Mouse (Mus musculus): Measurements from ENCODE around the gene Defb29. TPM values are rescaled to one million over a fixed set of nuclear protein-coding genes. Genes with fewer than 3 reads are reported as not detected.

Gene Defb29
- polyA plus RNA-seq (2016; fragmentation: Nextera tagmentation; extraction: Ambion mirVana) = not detected in 2 replicates

DNA sequence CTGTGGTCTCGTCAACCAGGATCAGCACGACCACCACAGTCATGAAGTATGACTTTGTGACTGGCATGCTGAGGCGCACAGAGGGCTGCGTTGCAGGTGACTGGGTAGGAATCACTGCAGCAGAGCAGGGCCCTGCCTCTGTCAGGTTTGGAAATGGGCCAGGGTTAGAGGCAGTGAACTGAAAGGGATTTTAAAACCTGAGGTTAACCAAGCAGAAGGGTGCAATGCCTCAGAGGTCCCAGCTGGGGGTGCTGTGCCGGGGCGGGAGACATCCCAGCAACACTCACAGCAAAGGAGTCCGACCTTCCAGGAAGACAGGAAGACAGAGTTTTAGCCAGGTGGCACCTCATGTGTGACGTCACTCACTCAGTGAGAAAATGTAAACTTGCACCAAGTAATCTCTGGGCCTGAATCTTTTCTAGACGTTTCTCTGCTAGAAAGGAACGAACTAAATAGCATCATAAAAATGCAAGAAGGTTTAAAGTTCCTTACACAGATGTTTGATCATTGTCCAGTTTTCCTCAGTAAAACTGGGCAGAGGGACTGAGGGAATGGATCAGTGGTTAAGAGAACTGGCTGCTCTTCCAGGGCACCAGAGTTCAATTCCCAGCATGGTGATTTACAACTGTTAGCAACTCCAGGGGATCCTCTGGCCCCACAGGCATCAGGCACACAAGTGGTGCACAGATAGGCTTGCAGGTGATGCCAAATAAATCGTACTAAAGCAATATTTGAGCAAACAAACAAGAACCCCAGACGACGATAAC lies at the start of gene Defb29:
Gene Defb29 (minus strand): TSS at position 155 of the 767 bp plus-strand sequence.
- no peaks in the 10 kb centered on the region for H3K9me3 ChIP-seq (replicated peaks)
- no peak within 1 kb of the TSS for H3K4me3 ChIP-seq
- H3K9ac ChIP-seq = no peak within 1 kb of the TSS
- no peak within 1 kb of the TSS for H3K27ac ChIP-seq
- WGBS = 59% methylated on average over 13 of the region's 13 CpGs
- ATAC-seq (ENCODE audit: low FRiP score) = no peak
- H3K4me1 ChIP-seq = no peaks in the 10 kb centered on the region
- no peak within 1 kb of the TSS for H3K4me2 ChIP-seq (replicated peaks)
- no peaks in the 10 kb centered on the region for H3K36me3 ChIP-seq
- H3K27me3 ChIP-seq = no peaks in the 10 kb centered on the region

DNA sequence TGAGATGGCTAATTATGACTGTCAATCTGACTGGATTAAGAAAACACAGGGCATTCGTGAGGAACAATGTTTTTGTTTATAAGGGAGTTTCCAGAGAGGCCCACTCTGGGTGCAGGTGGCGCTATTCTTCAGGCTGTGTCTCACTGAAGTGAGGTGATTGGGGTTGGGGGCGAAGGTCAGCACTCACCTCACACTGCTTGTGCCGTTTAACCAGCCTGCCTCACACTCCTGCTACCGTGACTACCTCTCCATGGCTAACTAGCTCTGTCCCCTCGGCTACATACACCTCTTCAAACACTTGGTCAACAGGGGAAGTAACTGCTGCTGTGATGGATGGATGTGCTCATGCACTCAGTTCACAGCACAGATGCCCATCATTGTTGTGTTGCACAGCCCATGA lies 49.1 kb upstream of the Defb29 start:
- no peak overlapping the region for H3K27ac ChIP-seq
- H3K4me1 ChIP-seq = no peaks in the 10 kb centered on the region
- WGBS = 48% methylated on average over 6 of the region's 6 CpGs
- no peak for ATAC-seq (ENCODE audit: low FRiP score)
- no peaks in the 10 kb centered on the region for H3K27me3 ChIP-seq
- H3K4me3 ChIP-seq = no peak overlapping the region
- H3K36me3 ChIP-seq = no peaks in the 10 kb centered on the region
- H3K9me3 ChIP-seq (replicated peaks) = no peaks in the 10 kb centered on the region
- H3K4me2 ChIP-seq (replicated peaks) = no peak overlapping the region
- no peak overlapping the region for H3K9ac ChIP-seq

GRCm38 (mm10) chr2:152588450-152588849 lies 48.6 kb upstream of the Defb29 start:
- H3K27ac ChIP-seq = no peak overlapping the region
- no peak overlapping the region for H3K9ac ChIP-seq
- no peak for ATAC-seq (ENCODE audit: low FRiP score)
- no peaks in the 10 kb centered on the region for H3K27me3 ChIP-seq
- no peak overlapping the region for H3K4me3 ChIP-seq
- 54% methylated on average over 2 of the region's 2 CpGs for WGBS
- no peak overlapping the region for H3K4me2 ChIP-seq (replicated peaks)
- no peaks in the 10 kb centered on the region for H3K9me3 ChIP-seq (replicated peaks)
- H3K36me3 ChIP-seq = no peaks in the 10 kb centered on the region
- no peaks in the 10 kb centered on the region for H3K4me1 ChIP-seq

DNA sequence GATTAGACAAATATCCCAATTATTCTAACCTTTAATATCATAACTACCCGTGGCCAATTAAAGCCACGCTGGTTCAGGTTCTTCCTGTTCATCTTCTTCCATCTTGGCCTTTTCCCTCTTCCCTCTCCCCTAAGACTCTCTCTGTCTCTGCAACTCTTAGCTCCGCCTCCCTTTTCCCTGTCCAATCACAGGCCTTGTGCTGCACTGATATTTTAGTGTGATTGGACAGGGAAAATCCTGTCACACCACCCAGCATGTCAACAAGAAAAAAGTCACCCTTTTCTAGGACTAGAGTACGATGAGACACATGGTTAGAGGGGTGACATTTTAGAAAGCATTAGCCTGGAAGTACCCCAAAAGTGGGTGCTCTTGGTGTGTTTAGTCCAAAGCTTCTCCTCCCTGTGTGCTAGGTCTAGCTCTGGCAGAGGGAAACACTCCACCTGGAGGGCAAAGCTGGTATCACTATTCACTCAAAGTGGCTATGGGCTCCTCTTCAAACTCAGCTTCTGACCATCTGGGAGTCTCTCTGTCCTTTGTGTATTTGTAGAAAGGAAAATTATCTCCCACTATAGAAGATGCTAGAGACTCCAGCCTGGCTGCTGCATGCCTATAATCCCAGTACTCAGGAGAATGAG lies 47.1 kb upstream of the Defb29 start:
- 74% methylated on average over 4 of the region's 4 CpGs for WGBS
- no peaks in the 10 kb centered on the region for H3K4me1 ChIP-seq
- no peaks in the 10 kb centered on the region for H3K36me3 ChIP-seq
- ATAC-seq (ENCODE audit: low FRiP score) = no peak
- H3K4me3 ChIP-seq = no peak overlapping the region
- H3K9me3 ChIP-seq (replicated peaks) = no peaks in the 10 kb centered on the region
- no peaks in the 10 kb centered on the region for H3K27me3 ChIP-seq
- no peak overlapping the region for H3K27ac ChIP-seq
- no peak overlapping the region for H3K9ac ChIP-seq
- H3K4me2 ChIP-seq (replicated peaks) = no peak overlapping the region

DNA sequence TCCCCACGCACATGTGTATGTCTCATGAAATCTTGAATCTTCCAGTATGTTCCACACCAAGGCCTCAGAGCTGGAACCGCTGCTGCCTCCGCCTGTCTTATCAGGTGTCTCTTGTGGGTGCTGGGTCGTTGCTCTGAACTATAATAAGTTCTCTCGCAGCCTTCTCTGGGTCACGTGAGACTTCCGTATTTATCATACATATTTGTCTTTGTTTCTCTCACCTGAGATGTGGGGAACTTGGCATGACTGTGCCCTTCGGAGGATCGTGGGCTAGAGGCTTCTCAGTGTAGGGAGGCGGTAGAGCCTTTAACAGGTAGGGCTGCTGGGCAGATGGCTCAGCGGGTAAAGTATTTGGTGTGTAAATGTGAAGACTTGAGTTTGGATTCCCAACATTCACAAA lies 40.7 kb upstream of the Defb29 start:
- 89% methylated on average over 11 of the region's 11 CpGs for WGBS
- no peak overlapping the region for H3K4me3 ChIP-seq
- H3K9ac ChIP-seq = no peak overlapping the region
- no peak overlapping the region for H3K4me2 ChIP-seq (replicated peaks)
- no peak for ATAC-seq (ENCODE audit: low FRiP score)
- no peaks in the 10 kb centered on the region for H3K9me3 ChIP-seq (replicated peaks)
- H3K27me3 ChIP-seq = no peaks in the 10 kb centered on the region
- H3K4me1 ChIP-seq = no peaks in the 10 kb centered on the region
- H3K36me3 ChIP-seq = no peaks in the 10 kb centered on the region
- no peak overlapping the region for H3K27ac ChIP-seq

DNA sequence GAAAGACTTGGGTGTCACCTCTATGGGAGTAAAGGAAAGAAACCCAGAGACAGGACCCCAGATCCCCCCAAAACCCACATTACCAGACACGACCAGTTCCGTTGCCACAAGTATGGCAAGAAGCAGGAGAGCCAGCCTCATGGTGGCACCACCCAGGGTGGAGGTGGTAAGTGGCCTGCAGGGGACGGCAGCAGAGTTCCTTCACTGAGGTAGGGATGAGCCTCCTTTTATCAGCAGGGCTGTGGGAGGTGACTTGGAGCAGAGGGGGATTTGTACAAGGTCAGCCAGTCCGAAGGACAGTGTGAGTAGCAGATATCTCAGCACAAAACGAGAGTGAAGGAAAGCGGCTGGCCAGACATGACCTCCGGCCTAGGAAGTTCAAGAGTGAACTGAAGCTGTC lies 40.2 kb upstream of the Defb29 start, which contains the start of gene Defb19:
Gene Defb19 (minus strand): TSS at position 206 of the 400 bp plus-strand sequence.
- no peak for ATAC-seq (ENCODE audit: low FRiP score)
- no peaks in the 10 kb centered on the region for H3K27me3 ChIP-seq
- no peaks in the 10 kb centered on the region for H3K9me3 ChIP-seq (replicated peaks)
- H3K4me3 ChIP-seq = no peak within 1 kb of the TSS
- no peak within 1 kb of the TSS for H3K9ac ChIP-seq
- 65% methylated on average over 7 of the region's 7 CpGs for WGBS
- H3K4me2 ChIP-seq (replicated peaks) = no peak within 1 kb of the TSS
- H3K27ac ChIP-seq = no peak within 1 kb of the TSS
- no peaks in the 10 kb centered on the region for H3K4me1 ChIP-seq
- H3K36me3 ChIP-seq = no peaks in the 10 kb centered on the region

GRCm38 (mm10) chr2:152573484-152573883 lies 33.6 kb upstream of the Defb29 start:
- Histone ChIP-seq H3K4me2 (replicated peaks) (no peak overlapping the region), H3K4me3 (no peak overlapping the region), H3K27me3 (no peaks in the 10 kb centered on the region), H3K4me1 (no peaks in the 10 kb centered on the region), H3K36me3 (no peaks in the 10 kb centered on the region), H3K9ac (no peak overlapping the region), H3K9me3 (replicated peaks) (no peaks in the 10 kb centered on the region), H3K27ac (no peak overlapping the region)
- 90% methylated on average over 8 of the region's 8 CpGs for WGBS
- ATAC-seq (ENCODE audit: low FRiP score) = no peak

DNA sequence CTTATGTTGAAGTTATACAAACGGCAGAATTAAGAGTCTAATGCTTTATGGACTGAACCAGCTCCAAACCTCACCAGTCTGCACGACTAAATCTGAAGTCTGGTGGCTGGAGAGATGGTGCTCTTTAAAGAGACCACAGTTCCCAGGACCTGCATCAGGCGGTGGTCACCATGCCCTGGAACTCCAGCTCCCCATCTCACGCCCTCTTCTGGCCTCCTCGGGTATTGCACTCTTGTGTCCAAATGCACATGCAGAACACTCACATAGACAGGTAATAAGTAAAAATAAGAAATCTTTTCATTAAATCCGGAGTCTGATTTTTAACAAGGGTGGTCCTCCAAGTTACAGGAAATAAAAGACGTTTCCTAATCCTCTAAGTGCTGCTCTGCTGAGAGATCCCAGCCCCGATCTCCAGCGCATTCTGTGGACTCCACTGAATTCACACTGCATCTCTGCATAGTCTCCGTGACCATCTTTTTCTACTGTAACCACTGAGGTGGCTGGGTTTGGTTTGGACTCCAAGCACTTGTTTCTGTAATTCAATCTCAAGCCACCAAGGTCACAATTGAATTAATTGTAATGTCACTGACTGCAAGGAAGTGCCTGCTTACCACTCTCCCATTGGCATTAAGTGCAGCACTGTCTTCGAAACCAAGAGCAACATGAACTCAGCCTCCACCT lies 32.4 kb upstream of the Defb29 start, which contains the start of gene Defb21:
Gene Defb21 (plus strand): TSS at position 631 of the 681 bp plus-strand sequence.
- H3K36me3 ChIP-seq = no peaks in the 10 kb centered on the region
- no peaks in the 10 kb centered on the region for H3K9me3 ChIP-seq (replicated peaks)
- no peak within 1 kb of the TSS for H3K9ac ChIP-seq
- H3K4me1 ChIP-seq = no peaks in the 10 kb centered on the region
- no peak within 1 kb of the TSS for H3K4me2 ChIP-seq (replicated peaks)
- no peaks in the 10 kb centered on the region for H3K27me3 ChIP-seq
- no peak for ATAC-seq (ENCODE audit: low FRiP score)
- H3K27ac ChIP-seq = no peak within 1 kb of the TSS
- H3K4me3 ChIP-seq = no peak within 1 kb of the TSS
- WGBS = 63% methylated on average over 11 of the region's 11 CpGs

DNA sequence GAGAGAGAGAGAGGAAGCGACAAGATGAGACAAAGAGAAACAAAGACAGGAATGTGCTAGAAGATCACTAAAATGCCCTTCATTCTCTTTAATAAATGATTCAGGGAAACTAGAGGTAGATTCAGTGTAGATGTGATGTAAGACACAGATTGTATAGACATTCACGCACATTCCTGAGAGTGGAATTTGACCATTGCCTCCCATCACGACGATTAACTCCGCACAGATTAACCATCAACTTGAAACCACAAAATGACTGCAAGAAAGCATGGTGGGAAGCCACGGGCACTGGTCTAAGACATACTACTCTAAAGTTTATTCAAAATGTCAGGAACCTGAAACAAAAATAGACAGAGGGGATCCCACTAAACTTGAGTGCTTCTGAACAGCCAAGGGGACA lies 30.4 kb upstream of the Defb29 start:
- Histone ChIP-seq H3K4me1 (no peaks in the 10 kb centered on the region), H3K27ac (no peak overlapping the region), H3K36me3 (no peaks in the 10 kb centered on the region), H3K4me3 (no peak overlapping the region), H3K9ac (no peak overlapping the region), H3K9me3 (replicated peaks) (no peaks in the 10 kb centered on the region), H3K4me2 (replicated peaks) (no peak overlapping the region), H3K27me3 (no peaks in the 10 kb centered on the region)
- no peak for ATAC-seq (ENCODE audit: low FRiP score)
- 82% methylated on average over 5 of the region's 6 CpGs for WGBS

DNA sequence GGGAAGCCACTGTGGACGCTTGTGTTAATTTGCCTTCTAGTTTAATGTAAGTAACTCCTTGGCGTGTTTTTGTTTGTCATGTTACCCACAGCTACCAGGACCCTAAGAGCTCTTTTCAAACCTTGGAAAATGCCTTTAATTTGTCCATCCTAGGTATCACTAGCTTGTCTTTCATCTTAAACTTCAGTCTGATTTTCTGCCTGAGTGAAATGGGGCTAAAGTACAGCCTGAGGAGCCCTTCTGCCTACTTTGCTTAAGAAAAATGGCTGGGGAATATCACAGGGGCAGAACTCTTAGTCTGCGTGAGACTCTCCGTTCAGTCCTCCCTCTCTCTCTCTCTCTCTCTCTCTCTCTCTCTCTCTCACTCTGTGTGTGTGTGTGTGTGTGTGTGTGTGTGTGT lies 30.0 kb upstream of the Defb29 start:
- no peak for ATAC-seq (ENCODE audit: low FRiP score)
- no peak overlapping the region for H3K9ac ChIP-seq
- no peaks in the 10 kb centered on the region for H3K9me3 ChIP-seq (replicated peaks)
- no peaks in the 10 kb centered on the region for H3K27me3 ChIP-seq
- H3K36me3 ChIP-seq = no peaks in the 10 kb centered on the region
- no peak overlapping the region for H3K4me3 ChIP-seq
- H3K4me2 ChIP-seq (replicated peaks) = no peak overlapping the region
- H3K27ac ChIP-seq = no peak overlapping the region
- H3K4me1 ChIP-seq = no peaks in the 10 kb centered on the region
- WGBS = 78% methylated on average over 4 of the region's 4 CpGs

- Histone ChIP-seq H3K27me3 (no peaks in the 10 kb centered on the region), H3K9me3 (replicated peaks) (no peaks in the 10 kb centered on the region), H3K9ac (no peak within 1 kb of the TSS), H3K4me1 (no peaks in the 10 kb centered on the region), H3K4me3 (no peak within 1 kb of the TSS), H3K36me3 (no peaks in the 10 kb centered on the region), H3K27ac (no peak within 1 kb of the TSS), H3K4me2 (replicated peaks) (no peak within 1 kb of the TSS)
- ATAC-seq (ENCODE audit: low FRiP score) = no peak
- WGBS = 89% methylated on average over 5 of the region's 5 CpGs
These were observed 29.1 kb upstream of the Defb29 start, which contains the start of gene Gm17416 for GRCm38 (mm10) chr2:152569038-152569437. Gm17416 (plus strand) TSS chr2:152569338.

DNA sequence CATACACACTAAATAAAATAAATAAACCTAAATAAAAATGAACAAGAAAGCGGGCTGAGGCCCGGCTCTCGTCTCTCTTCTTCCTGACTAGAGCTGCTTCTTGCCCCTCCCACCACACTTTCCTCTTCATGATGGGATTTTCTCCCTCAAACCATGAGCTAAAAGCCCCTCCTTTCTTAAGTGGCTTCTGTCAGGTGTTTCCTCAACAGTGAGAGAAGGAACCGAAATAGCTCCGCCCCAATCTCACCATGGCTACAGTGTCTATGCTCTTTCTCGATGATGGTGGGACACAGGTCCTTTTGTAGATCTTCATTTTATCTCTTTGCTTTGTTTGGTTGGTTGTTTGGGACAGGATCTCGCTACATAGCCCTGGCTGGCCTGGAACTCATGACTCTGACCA lies 16.8 kb upstream of the Defb29 start:
- H3K4me3 ChIP-seq = no peak overlapping the region
- no peaks in the 10 kb centered on the region for H3K27me3 ChIP-seq
- no peaks in the 10 kb centered on the region for H3K9me3 ChIP-seq (replicated peaks)
- WGBS = 90% methylated on average over 7 of the region's 7 CpGs
- no peak for ATAC-seq (ENCODE audit: low FRiP score)
- no peak overlapping the region for H3K9ac ChIP-seq
- H3K36me3 ChIP-seq = no peaks in the 10 kb centered on the region
- no peak overlapping the region for H3K27ac ChIP-seq
- H3K4me1 ChIP-seq = no peaks in the 10 kb centered on the region
- H3K4me2 ChIP-seq (replicated peaks) = no peak overlapping the region
